In genomic region chr6:48434651-48435050, GRCm38 (mm10) we compare ENCODE assay signal across 24 mouse cellular contexts. TPM values are rescaled to one million over a fixed set of nuclear protein-coding genes. Genes with fewer than 3 reads are reported as not detected.
DNase-seq lines count a peak whose midpoint lies in the region; ATAC-seq lines count a peak whose summit lies in the region.
"Had no signal": no experiment of that assay in that cellular context is flagged by ENCODE, and none has a peak within 500 bp of the region (broad histone marks: within the 10 kb centered on the region; RNA-seq: fewer than 3 reads in every experiment).

No protein-coding gene starts in this region.

- no peak overlapping the region for H3K9ac ChIP-seq in kidney, embryonic 16.5 days (replicated peaks; ENCODE audit: low read length)
- no peak overlapping the region for H3K9ac ChIP-seq in embryonic facial prominence, embryonic 14.5 days (ENCODE audit: low read depth, low read length)
- no peak overlapping the region for H3K9ac ChIP-seq in midbrain, embryonic 16.5 days (ENCODE audit: low read depth, low read length)
- H3K9ac ChIP-seq: forebrain, postnatal 0 days; heart, embryonic 15.5 days; hindbrain, embryonic 13.5 days; limb, embryonic 15.5 days; lung, embryonic 15.5 days had no signal

- ATAC-seq in kidney, embryonic 16.5 days (ENCODE audit: low FRiP score, low TSS enrichment), result no peak
- no peak for ATAC-seq in embryonic facial prominence, embryonic 14.5 days (ENCODE audit: low read depth)
- no peak for ATAC-seq in midbrain, embryonic 16.5 days
- ATAC-seq: activated CD4-positive, CD25-positive, alpha-beta regulatory T cell, adult 4 months; forebrain, postnatal 0 days had no signal

- DNase-seq in adrenal gland, adult 2 months, result peak; percentile 7
- DNase-seq in adrenal gland, postnatal 36 days, result no peak
- DNase-seq in kidney, postnatal 10 days, result no peak
- DNase-seq in embryonic facial prominence, embryonic 14.5 days (ENCODE audit: low spot score), result no peak
- peak; percentile 58 for DNase-seq in kidney, postnatal 25 days
- no peak for DNase-seq in layer of hippocampus, postnatal 36 days
- DNase-seq: adrenal gland, postnatal 10 days; cerebellum, adult 2 months; cerebellum, postnatal 25 days; forebrain, postnatal 0 days; heart, postnatal 36 days; layer of hippocampus, adult 9-11 months; left cerebral cortex, postnatal 4 days; right cerebral cortex, adult 18-20 months; right cerebral cortex, postnatal 4 days; thymus, postnatal 14 days had no signal

- peaks cover 24% of the 10 kb centered on the region for H3K36me3 ChIP-seq in kidney, embryonic 16.5 days (ENCODE audit: insufficient read depth, low read length)
- peaks cover 33% of the 10 kb centered on the region for H3K36me3 ChIP-seq in embryonic facial prominence, embryonic 14.5 days (ENCODE audit: control insufficient read depth, insufficient read depth, low read length)
- H3K36me3 ChIP-seq in midbrain, embryonic 16.5 days (ENCODE audit: control insufficient read depth, insufficient read depth, low read length), result peaks cover 12% of the 10 kb centered on the region; the same call in 1 of the 2 replicates

- no peaks in the 10 kb centered on the region for H3K27me3 ChIP-seq in kidney, embryonic 16.5 days (ENCODE audit: insufficient read depth, low read length)
- no peaks in the 10 kb centered on the region for H3K27me3 ChIP-seq in embryonic facial prominence, embryonic 14.5 days (replicated peaks; ENCODE audit: control insufficient read depth, insufficient read depth, low read length)
- H3K27me3 ChIP-seq in midbrain, embryonic 16.5 days (ENCODE audit: control insufficient read depth, insufficient read depth, low read depth, low read length), result peaks cover 5% of the 10 kb centered on the region
- H3K27me3 ChIP-seq: lung, embryonic 15.5 days had no signal

- no peak overlapping the region for H3K4me2 ChIP-seq in kidney, embryonic 16.5 days (replicated peaks; ENCODE audit: low read depth, low read length)
- no peak overlapping the region for H3K4me2 ChIP-seq in embryonic facial prominence, embryonic 14.5 days (ENCODE audit: low read depth, low read length)
- no peak overlapping the region for H3K4me2 ChIP-seq in midbrain, embryonic 16.5 days (ENCODE audit: low read length)
- H3K4me2 ChIP-seq: heart, embryonic 15.5 days; hindbrain, embryonic 13.5 days; limb, embryonic 15.5 days; lung, embryonic 15.5 days had no signal

- H3K27ac ChIP-seq in kidney, embryonic 16.5 days (ENCODE audit: low read length), result peak overlapping the region; percentile 40; the same call in 1 of the 2 replicates
- peak overlapping the region; percentile 29; the same call in 1 of the 2 replicates for H3K27ac ChIP-seq in embryonic facial prominence, embryonic 14.5 days (replicated peaks; ENCODE audit: low read depth, low read length)
- H3K27ac ChIP-seq in midbrain, embryonic 16.5 days (ENCODE audit: low read length), result no peak overlapping the region
- H3K27ac ChIP-seq: heart, embryonic 15.5 days; hindbrain, embryonic 13.5 days; limb, embryonic 15.5 days; lung, embryonic 15.5 days; midbrain, embryonic 10.5 days had no signal

- H3K4me3 ChIP-seq in kidney, embryonic 16.5 days (ENCODE audit: low read length), result no peak overlapping the region
- H3K4me3 ChIP-seq in embryonic facial prominence, embryonic 14.5 days (ENCODE audit: low read depth, low read length), result no peak overlapping the region
- H3K4me3 ChIP-seq in midbrain, embryonic 16.5 days (ENCODE audit: low read depth, low read length), result no peak overlapping the region
- H3K4me3 ChIP-seq: heart, embryonic 15.5 days; hindbrain, embryonic 13.5 days; limb, embryonic 15.5 days; lung, embryonic 15.5 days; midbrain, embryonic 10.5 days had no signal

- no peaks in the 10 kb centered on the region for H3K9me3 ChIP-seq in kidney, embryonic 16.5 days (ENCODE audit: low read length)
- H3K9me3 ChIP-seq in embryonic facial prominence, embryonic 14.5 days (ENCODE audit: control insufficient read depth, low read length), result no peaks in the 10 kb centered on the region
- no peaks in the 10 kb centered on the region for H3K9me3 ChIP-seq in midbrain, embryonic 16.5 days (replicated peaks; ENCODE audit: control insufficient read depth, low read length, poor library complexity, severe bottlenecking)
- H3K9me3 ChIP-seq: heart, embryonic 15.5 days; hindbrain, embryonic 13.5 days; limb, embryonic 15.5 days; lung, embryonic 15.5 days; midbrain, embryonic 10.5 days had no signal

- H3K4me1 ChIP-seq in kidney, embryonic 16.5 days (ENCODE audit: insufficient read depth, low read length), result peaks cover 50% of the 10 kb centered on the region
- peaks cover 24% of the 10 kb centered on the region for H3K4me1 ChIP-seq in embryonic facial prominence, embryonic 14.5 days (ENCODE audit: control insufficient read depth, insufficient read depth, low read length)
- H3K4me1 ChIP-seq in midbrain, embryonic 16.5 days (ENCODE audit: control insufficient read depth, insufficient read depth, low read length), result peaks cover 5% of the 10 kb centered on the region

- 59% methylated on average over 6 of the region's 6 CpGs for WGBS in kidney, embryonic 16.5 days
- 52% methylated on average over 6 of the region's 6 CpGs for WGBS in embryonic facial prominence, embryonic 14.5 days
- 69% methylated on average over 6 of the region's 6 CpGs for WGBS in midbrain, embryonic 16.5 days

RNA-seq across cellular contexts. Expression of gene Zfp467, which starts 11.0 kb away (rescaled TPM):
- total RNA-seq in adrenal gland, adult 2 months (2021), result 10 to 100 TPM; 47.3 to 53.6 TPM
- 119 and 124 TPM in 2 replicates for polyA plus RNA-seq in adrenal gland, adult 2 months (2012; rRNA removed)
- total RNA-seq in adrenal gland, postnatal 36 days (2021), result 10 to 100 TPM; 31.2 to 62.6 TPM
- polyA plus RNA-seq in kidney, embryonic 16.5 days (2015; fragmentation: Nextera tagmentation; extraction: Ambion mirVana), result 32.0 and 33.9 TPM in 2 replicates
- 22.1 and 25.4 TPM in 2 replicates for polyA plus RNA-seq in embryonic facial prominence, embryonic 14.5 days (2014; fragmentation: Nextera tagmentation; extraction: Ambion mirVana)
- polyA plus RNA-seq in midbrain, embryonic 16.5 days (2015; fragmentation: Nextera tagmentation; extraction: Ambion mirVana), result 30.3 and 32.8 TPM in 2 replicates
- 10 to 100 TPM; 21.4 to 22.8 TPM for total RNA-seq in layer of hippocampus, postnatal 36 days (2021)

RNA-seq across cellular contexts. Expression of gene Sspo, which starts 13.4 kb away (rescaled TPM):
- total RNA-seq in adrenal gland, adult 2 months (2021), result 1 to 10 TPM; 2.7 to 3.5 TPM
- 8.4 and 12.3 TPM in 2 replicates for polyA plus RNA-seq in adrenal gland, adult 2 months (2012; rRNA removed)
- 1 to 10 TPM; 1.9 to 2.4 TPM for total RNA-seq in adrenal gland, postnatal 36 days (2021)
- 0.36 and 0.97 TPM in 2 replicates for polyA plus RNA-seq in kidney, embryonic 16.5 days (2015; fragmentation: Nextera tagmentation; extraction: Ambion mirVana)
- polyA plus RNA-seq in embryonic facial prominence, embryonic 14.5 days (2014; fragmentation: Nextera tagmentation; extraction: Ambion mirVana), result 0.29 and 1.1 TPM in 2 replicates
- polyA plus RNA-seq in midbrain, embryonic 16.5 days (2015; fragmentation: Nextera tagmentation; extraction: Ambion mirVana), result 0.51 and 0.62 TPM in 2 replicates
- 1 to 10 TPM; 1.4 to 2.8 TPM for total RNA-seq in layer of hippocampus, postnatal 36 days (2021)

RNA-seq across cellular contexts. Expression of gene Krba1, which starts 39.3 kb away (rescaled TPM):
- total RNA-seq in adrenal gland, adult 2 months (2021), result 10 to 100 TPM; 30.9 to 31.3 TPM
- 42.5 and 55.2 TPM in 2 replicates for polyA plus RNA-seq in adrenal gland, adult 2 months (2012; rRNA removed)
- 10 to 100 TPM; 19.2 to 37.3 TPM for total RNA-seq in adrenal gland, postnatal 36 days (2021)
- 22.7 and 26.4 TPM in 2 replicates for polyA plus RNA-seq in kidney, embryonic 16.5 days (2015; fragmentation: Nextera tagmentation; extraction: Ambion mirVana)
- polyA plus RNA-seq in embryonic facial prominence, embryonic 14.5 days (2014; fragmentation: Nextera tagmentation; extraction: Ambion mirVana), result 18.0 and 23.0 TPM in 2 replicates
- polyA plus RNA-seq in midbrain, embryonic 16.5 days (2015; fragmentation: Nextera tagmentation; extraction: Ambion mirVana), result 28.1 and 30.3 TPM in 2 replicates
- 10 to 100 TPM; 35.1 to 47.4 TPM for total RNA-seq in layer of hippocampus, postnatal 36 days (2021)

Comparison
In these comparisons a context has a peak if more than half of its experiments do, and no peak if none do; other contexts are left out.
1. DNase-seq: peak in adrenal gland, adult 2 months (single experiment) and kidney, postnatal 25 days (2 of 2); none in adrenal gland, postnatal 36 days (0 of 2), kidney, postnatal 10 days (single experiment), embryonic facial prominence, embryonic 14.5 days (single experiment) and layer of hippocampus, postnatal 36 days (0 of 2).